Mouse (Mus musculus): Measurements from ENCODE around the gene Stk38l. TPM values are rescaled to one million over a fixed set of nuclear protein-coding genes. Genes with fewer than 3 reads are reported as not detected.

The Stk38l gene
- polyA plus RNA-seq, 1 experiment from 2014 or later, result 16.2 TPM

DNA sequence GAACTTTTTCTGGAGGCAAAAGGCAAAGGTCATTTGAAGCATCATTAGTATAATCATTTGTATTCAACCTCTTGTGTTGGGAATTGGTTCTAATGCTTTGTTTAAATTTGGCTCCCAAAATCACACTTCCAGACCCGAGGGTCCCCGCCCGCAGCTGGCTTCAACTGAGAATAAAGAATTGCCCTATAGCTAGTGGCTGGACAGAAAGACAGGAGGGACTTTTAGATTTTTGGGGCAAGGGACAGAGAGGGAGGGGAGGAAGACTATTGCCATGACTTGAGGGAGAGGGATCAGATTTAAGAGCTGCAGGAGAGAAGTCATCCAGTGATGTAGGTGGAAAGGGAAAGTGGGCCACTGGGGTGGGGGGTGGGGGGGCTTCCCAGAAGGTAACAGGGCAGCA lies 56.8 kb downstream of the Stk38l start:
- peaks cover 1% of the 10 kb centered on the region; the same call in 1 of the 2 replicates for H3K36me3 ChIP-seq
- no peaks in the 10 kb centered on the region for H3K4me1 ChIP-seq (replicated peaks)
- no peak for ATAC-seq
- H3K4me2 ChIP-seq (replicated peaks), result no peak overlapping the region
- H3K27ac ChIP-seq, result no peak overlapping the region
- no peak overlapping the region for H3K4me3 ChIP-seq (replicated peaks)
- H3K9ac ChIP-seq (replicated peaks), result no peak overlapping the region
- 88% methylated on average over 3 of the region's 3 CpGs for WGBS
- no peaks in the 10 kb centered on the region for H3K27me3 ChIP-seq
- no peaks in the 10 kb centered on the region for H3K9me3 ChIP-seq

DNA sequence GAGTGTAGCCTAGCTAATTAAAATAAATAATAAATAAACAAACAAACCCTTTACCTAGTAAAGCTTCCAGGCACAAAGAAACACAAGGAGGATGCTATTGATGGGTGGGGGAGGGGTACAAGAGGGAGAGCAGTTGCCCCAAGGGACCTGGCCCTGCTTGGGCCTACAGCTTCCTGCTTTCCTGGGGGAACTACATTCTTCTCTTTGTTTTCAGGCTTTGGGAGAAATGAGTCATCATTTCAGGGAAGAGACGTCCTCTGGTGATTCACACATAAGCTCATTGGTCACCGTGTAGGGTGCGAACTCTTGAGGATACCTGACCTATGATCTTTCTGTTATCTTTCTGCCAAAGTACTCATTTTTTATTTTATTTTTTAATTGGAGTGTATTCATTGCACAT lies 68.7 kb downstream of the Stk38l start:
- Histone ChIP-seq H3K27ac (no peak overlapping the region), H3K4me3 (replicated peaks) (no peak overlapping the region), H3K27me3 (peaks cover 32% of the 10 kb centered on the region), H3K9me3 (no peaks in the 10 kb centered on the region), H3K4me2 (replicated peaks) (no peak overlapping the region), H3K9ac (replicated peaks) (no peak overlapping the region), H3K36me3 (no peaks in the 10 kb centered on the region), H3K4me1 (replicated peaks) (peaks cover 13% of the 10 kb centered on the region)
- WGBS, result 75% methylated on average over 3 of the region's 3 CpGs
- no peak for ATAC-seq

DNA sequence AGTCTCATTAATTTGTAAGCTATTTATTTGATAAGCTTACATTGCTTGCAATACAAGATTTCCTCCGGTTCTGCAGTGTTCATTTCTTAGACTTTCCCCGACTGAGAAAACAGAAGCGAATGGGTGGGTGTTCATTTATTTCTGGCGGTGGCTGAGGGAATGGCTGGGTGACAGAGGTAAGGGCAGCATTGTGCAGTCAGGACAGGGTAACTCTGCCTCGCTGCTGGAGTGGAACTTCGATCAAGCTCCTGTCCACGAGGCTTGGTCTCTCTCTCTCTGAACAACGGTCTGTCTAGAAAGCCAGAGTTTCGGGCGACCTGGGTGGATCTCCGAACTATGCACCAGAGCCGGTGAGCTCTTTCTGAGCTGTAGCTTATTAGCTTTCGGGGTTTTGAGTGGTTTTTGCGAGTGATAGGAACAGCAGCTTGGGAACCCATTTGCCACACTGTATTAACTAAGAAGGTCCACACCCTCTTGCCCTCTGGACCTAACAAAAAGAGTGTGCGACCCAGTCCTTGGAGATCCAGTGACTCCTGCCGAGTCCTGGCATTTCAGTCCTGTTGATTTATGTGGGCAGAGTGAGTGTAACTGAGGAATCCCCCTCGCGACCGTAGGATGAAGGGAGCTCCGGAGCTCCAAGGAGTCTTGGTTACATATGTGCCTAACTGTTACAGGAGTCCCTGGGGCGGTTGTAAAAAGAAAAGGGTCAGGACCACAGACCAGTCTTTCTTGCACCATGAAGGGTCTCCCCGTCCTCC lies 70.5 kb downstream of the Stk38l start:
- peaks cover 32% of the 10 kb centered on the region for H3K27me3 ChIP-seq
- ATAC-seq, result peak; percentile 52; the same call in 1 of the 2 replicates
- peak overlapping the region; percentile 71 for H3K9ac ChIP-seq (replicated peaks)
- no peaks in the 10 kb centered on the region for H3K9me3 ChIP-seq
- peak overlapping the region; percentile 86 for H3K4me2 ChIP-seq (replicated peaks)
- no peak overlapping the region for H3K27ac ChIP-seq
- no peaks in the 10 kb centered on the region for H3K36me3 ChIP-seq
- H3K4me3 ChIP-seq (replicated peaks), result peak overlapping the region; percentile 52
- 17% methylated on average over 22 of the region's 22 CpGs for WGBS
- H3K4me1 ChIP-seq (replicated peaks), result peaks cover 13% of the 10 kb centered on the region

DNA sequence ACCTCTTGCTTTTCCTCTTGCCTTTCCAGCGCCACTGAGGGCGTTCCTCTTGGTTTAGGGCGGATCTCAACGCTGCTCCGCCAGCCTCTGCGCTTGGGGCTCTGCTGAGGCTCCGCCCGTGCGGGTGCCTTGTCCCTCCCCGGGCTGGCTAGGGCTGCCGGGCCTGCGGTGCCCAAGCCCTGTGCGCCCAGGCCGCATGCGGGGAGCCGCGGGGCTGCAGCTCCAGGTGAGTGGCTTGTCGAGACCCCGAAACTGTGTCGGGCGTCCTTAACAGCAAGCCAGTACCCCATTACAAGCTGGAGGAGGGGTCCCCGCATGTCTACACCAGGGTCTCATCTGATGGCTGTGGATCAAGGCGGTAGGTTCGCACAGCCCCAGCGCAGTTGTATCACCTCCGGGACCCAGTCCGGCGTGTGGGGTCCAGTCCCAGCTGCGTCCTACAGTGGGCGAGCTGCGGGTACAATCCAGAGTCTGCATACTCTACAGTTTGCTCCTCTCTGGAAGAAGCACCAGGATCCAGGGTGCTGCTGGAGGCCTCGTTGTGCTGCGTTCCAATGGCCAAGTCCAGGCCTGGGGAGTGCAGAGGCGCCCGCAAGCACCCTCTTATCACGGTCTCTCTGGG lies 71.2 kb downstream of the Stk38l start, which contains the start of gene Arntl2:
Gene Arntl2, plus strand, starts transcription at position 132 of the 622 bp plus-strand sequence.
- 2% methylated on average over 36 of the region's 36 CpGs for WGBS
- Histone ChIP-seq H3K4me2 (replicated peaks) (peak within 1 kb of the TSS; percentile 86), H3K27me3 (peaks cover 32% of the 10 kb centered on the region), H3K27ac (no peak within 1 kb of the TSS), H3K4me1 (replicated peaks) (peaks cover 13% of the 10 kb centered on the region), H3K4me3 (replicated peaks) (peak within 1 kb of the TSS; percentile 52), H3K9me3 (no peaks in the 10 kb centered on the region), H3K36me3 (no peaks in the 10 kb centered on the region), H3K9ac (replicated peaks) (peak within 1 kb of the TSS; percentile 71)
- peak; percentile 96 for ATAC-seq

DNA sequence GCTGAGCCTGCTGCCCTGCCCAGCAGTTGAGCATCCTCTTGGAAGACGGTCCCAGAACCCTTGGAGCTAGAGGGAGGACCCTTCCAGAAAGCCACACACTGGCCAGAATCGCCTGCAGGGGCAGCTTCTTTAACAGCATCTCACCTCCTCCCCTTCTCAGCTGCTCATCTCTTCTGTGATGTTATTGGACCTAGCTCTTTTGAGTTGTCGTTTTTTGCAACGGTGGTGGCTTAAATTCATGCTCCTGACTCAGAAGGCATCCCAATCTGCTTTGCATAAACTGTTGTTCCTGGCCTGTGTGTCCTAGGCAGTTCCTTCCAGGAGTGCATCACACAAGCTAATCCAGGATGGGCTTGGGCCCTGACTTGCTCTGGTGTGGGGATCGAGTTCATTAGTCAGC lies 72.7 kb downstream of the Stk38l start:
- Histone ChIP-seq H3K4me3 (replicated peaks) (no peak overlapping the region), H3K9me3 (no peaks in the 10 kb centered on the region), H3K9ac (replicated peaks) (no peak overlapping the region), H3K27me3 (peaks cover 32% of the 10 kb centered on the region), H3K27ac (no peak overlapping the region), H3K4me1 (replicated peaks) (peaks cover 13% of the 10 kb centered on the region), H3K36me3 (no peaks in the 10 kb centered on the region), H3K4me2 (replicated peaks) (no peak overlapping the region)
- 70% methylated on average over 5 of the region's 5 CpGs for WGBS
- ATAC-seq, result no peak

DNA sequence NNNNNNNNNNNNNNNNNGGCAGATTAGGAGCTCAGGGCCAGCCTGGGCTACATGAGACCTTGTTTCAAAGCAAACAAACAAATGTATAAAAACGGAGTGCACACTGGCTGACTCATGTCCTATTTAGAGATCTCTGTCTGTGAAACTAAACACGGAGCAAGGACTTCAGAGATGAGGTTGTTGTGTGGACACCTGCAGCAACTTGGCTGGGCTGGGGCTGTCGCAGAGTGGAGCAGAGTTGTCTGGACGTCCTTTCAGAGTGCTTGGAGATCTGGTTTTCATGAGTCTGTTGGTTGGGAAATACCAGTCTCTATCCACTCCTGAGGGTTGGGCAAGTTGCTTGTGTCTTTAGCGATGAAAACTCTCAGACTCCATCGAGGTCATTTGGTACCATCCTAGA lies 85.2 kb downstream of the Stk38l start:
- H3K4me1 ChIP-seq (replicated peaks), result no peaks in the 10 kb centered on the region
- no peaks in the 10 kb centered on the region for H3K27me3 ChIP-seq
- H3K4me3 ChIP-seq (replicated peaks), result no peak overlapping the region
- no peak overlapping the region for H3K27ac ChIP-seq
- H3K9ac ChIP-seq (replicated peaks), result no peak overlapping the region
- no peaks in the 10 kb centered on the region for H3K36me3 ChIP-seq
- H3K4me2 ChIP-seq (replicated peaks), result no peak overlapping the region
- WGBS, result 87% methylated on average over 6 of the region's 6 CpGs
- H3K9me3 ChIP-seq, result no peaks in the 10 kb centered on the region
- no peak for ATAC-seq

DNA sequence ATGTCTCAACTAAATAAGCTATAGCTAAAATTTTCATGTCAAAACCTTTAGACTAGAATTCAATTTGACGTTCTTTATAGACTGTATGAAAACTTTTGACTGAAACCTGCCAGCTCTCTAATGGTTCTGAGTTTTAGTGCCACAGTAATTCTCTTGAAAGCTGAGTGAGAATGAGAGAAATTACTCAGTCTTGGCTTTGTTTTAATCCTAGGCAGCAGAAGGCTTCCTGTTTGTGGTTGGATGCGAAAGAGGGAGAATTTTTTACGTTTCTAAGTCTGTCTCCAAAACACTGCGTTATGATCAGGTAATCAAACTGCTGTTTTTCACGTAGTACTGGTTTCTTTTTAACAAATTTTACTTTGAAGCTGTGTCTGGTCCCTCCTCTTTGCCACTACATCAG lies 88.2 kb downstream of the Stk38l start:
- no peak overlapping the region for H3K27ac ChIP-seq
- H3K4me2 ChIP-seq (replicated peaks), result no peak overlapping the region
- no peaks in the 10 kb centered on the region for H3K27me3 ChIP-seq
- no peak overlapping the region for H3K4me3 ChIP-seq (replicated peaks)
- WGBS, result 90% methylated on average over 5 of the region's 5 CpGs
- H3K9me3 ChIP-seq, result no peaks in the 10 kb centered on the region
- ATAC-seq, result no peak
- no peaks in the 10 kb centered on the region for H3K4me1 ChIP-seq (replicated peaks)
- no peaks in the 10 kb centered on the region for H3K36me3 ChIP-seq
- H3K9ac ChIP-seq (replicated peaks), result no peak overlapping the region

DNA sequence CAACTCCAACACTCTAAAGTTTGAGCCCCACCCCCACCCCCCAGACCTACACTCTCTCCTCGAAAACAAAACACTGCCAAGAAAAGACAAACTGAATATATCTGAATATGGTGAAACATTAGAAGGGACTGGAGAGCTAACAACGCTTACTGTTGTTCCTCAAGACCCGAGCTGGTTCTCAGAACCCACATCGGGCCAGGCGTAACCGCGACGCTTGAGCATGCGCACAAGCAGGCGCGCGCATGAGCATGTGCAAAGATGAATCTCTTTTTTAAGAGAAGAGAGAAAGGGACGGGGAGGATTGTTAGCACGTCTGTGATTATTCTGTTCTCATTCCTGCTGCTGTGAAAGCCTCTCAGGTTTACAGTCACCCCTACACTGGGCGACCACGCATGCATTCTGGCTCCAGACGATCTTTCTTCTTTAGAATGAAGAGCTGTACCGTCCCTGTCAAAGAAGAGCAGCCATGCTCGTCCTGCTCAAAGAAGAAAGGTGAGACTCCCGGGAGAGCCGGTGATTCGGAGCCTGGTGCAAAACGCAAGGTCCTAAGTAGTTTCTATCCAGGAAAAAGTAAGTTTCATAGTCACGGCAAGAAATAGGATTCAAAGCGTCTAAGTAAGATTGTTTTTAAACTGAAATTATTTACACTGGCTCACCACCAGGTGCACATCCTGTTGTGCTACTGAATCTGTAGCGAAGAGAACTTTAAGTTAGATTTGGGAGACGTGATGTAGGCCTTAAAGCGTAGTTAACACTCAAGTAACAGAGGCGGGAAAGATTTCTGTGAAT lies 95.6 kb downstream of the Stk38l start:
- H3K27me3 ChIP-seq, result no peaks in the 10 kb centered on the region
- H3K4me3 ChIP-seq (replicated peaks), result no peak overlapping the region
- no peak overlapping the region for H3K27ac ChIP-seq
- H3K9ac ChIP-seq (replicated peaks), result no peak overlapping the region
- H3K36me3 ChIP-seq, result no peaks in the 10 kb centered on the region
- H3K4me1 ChIP-seq (replicated peaks), result no peaks in the 10 kb centered on the region
- H3K4me2 ChIP-seq (replicated peaks), result no peak overlapping the region
- no peak for ATAC-seq
- no peaks in the 10 kb centered on the region for H3K9me3 ChIP-seq
- WGBS, result 80% methylated on average over 29 of the region's 29 CpGs

DNA sequence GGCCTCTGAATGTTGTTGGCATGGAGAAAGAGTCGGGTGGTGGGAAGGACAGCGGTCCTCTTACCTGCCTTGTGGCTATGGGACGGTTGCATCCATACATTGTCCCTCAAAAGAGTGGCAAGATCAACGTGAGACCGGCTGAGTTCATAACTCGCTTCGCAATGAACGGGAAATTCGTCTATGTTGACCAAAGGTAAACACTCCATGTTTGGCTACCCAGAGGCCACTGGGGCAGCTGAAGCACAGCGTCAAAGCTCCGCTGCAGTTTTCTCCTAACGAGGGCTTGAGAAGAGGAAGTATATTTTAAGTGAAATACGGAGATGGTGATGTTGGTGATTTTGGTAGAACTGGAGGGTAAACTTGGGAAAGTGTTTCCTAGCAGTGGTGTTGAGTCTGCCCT lies 97.2 kb downstream of the Stk38l start:
- no peak overlapping the region for H3K9ac ChIP-seq (replicated peaks)
- no peak for ATAC-seq
- no peaks in the 10 kb centered on the region for H3K4me1 ChIP-seq (replicated peaks)

DNA sequence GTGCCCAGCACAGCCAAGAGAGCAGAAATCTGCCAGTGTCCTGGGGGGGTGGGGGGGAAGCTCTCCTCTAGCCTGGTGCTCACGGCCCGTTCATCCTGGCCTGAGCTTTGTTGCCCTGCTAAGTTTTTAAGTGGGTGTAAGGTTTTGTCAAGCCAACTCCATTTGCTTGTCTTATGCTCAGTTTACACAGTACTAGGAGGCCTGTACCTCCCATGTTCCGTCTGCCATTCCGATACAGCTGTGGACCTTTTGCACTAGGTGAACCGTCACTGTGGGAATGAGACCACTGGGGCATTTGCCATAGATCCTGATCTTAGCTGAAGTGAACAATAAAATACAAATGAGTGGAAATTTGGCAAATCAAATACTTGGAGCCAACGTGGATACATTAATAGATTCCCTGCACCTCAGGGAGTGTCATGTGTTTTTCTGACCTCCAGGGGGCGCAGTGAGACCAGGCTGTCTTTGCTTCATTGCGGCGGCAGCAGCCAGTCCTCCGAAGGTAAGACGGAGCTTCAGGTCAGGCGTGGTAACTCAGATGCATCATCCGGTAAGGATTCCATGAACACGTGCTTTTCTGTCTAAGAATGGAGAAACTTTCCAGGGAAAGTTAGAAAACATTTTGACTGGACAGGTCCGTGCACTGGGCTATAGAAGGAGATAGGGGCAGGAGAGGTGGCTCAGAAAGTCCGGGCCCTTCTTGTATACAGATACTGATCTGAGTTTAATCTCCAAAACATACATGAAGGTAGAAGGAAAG lies 100.1 kb downstream of the Stk38l start:
- no peak overlapping the region for H3K9ac ChIP-seq (replicated peaks)
- H3K27ac ChIP-seq, result no peak overlapping the region
- WGBS, result 40% methylated on average over 16 of the region's 16 CpGs
- no peaks in the 10 kb centered on the region for H3K4me1 ChIP-seq (replicated peaks)
- H3K4me2 ChIP-seq (replicated peaks), result no peak overlapping the region
- H3K4me3 ChIP-seq (replicated peaks), result no peak overlapping the region
- no peaks in the 10 kb centered on the region for H3K9me3 ChIP-seq
- peak; percentile 60 for ATAC-seq
- H3K27me3 ChIP-seq, result no peaks in the 10 kb centered on the region
- H3K36me3 ChIP-seq, result no peaks in the 10 kb centered on the region

More for the DNA sequence above, 97.2 kb downstream of the Stk38l start:
- H3K4me3 ChIP-seq (replicated peaks), result no peak overlapping the region
- H3K36me3 ChIP-seq, result no peaks in the 10 kb centered on the region
- H3K4me2 ChIP-seq (replicated peaks), result no peak overlapping the region
- H3K9me3 ChIP-seq, result no peaks in the 10 kb centered on the region
- H3K27me3 ChIP-seq, result no peaks in the 10 kb centered on the region
- 94% methylated on average over 13 of the region's 13 CpGs for WGBS
- H3K27ac ChIP-seq, result no peak overlapping the region

DNA sequence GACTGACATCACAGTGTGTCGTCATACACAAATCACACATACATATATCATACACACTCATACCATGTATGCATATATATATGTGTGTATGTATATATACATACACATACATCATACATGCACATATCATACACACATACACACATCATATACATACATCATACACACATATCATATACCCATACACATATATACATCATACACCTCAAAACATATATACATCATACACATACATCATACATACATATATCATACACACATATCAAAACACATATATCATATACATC lies 100.6 kb downstream of the Stk38l start:
- no peaks in the 10 kb centered on the region for H3K9me3 ChIP-seq
- peak; percentile 50; the same call in 1 of the 2 replicates for ATAC-seq
- H3K4me2 ChIP-seq (replicated peaks), result no peak overlapping the region

More for the DNA sequence above, 100.6 kb downstream of the Stk38l start:
- Histone ChIP-seq H3K27ac (no peak overlapping the region), H3K36me3 (no peaks in the 10 kb centered on the region), H3K4me3 (replicated peaks) (no peak overlapping the region), H3K9ac (replicated peaks) (no peak overlapping the region), H3K27me3 (no peaks in the 10 kb centered on the region), H3K4me1 (replicated peaks) (no peaks in the 10 kb centered on the region)
- WGBS, result 76% methylated on average over 1 of the region's 1 CpGs
